Comparison of ENCODE assay signal across 7 mouse cellular contexts in genomic region chr10:80348244-80348781, GRCm38 (mm10). TPM values are rescaled to one million over a fixed set of nuclear protein-coding genes. Genes with fewer than 3 reads are reported as not detected.
DNase-seq lines count a peak whose midpoint lies in the region; ATAC-seq and TF ChIP-seq lines count a peak whose summit lies in the region.

Adamtsl5 (minus strand) TSS chr10:80348412.

- peaks cover 0 to 23% of the 10 kb centered on the region in 2 experiments; a peak in 2 of 4 replicates for H3K36me3 ChIP-seq in MEL (ENCODE audit: control insufficient read depth in 1 of 2, insufficient read depth in 2 of 2, low read length in 2 of 2)
- H3K36me3 ChIP-seq in forebrain, embryonic 13.5 days (ENCODE audit: poor library complexity, severe bottlenecking), result no peaks in the 10 kb centered on the region
- no peaks in the 10 kb centered on the region for H3K36me3 ChIP-seq in liver, embryonic 12.5 days

- 1% methylated on average over 42 of the region's 42 CpGs for WGBS in bone marrow, adult 2 months
- WGBS in forebrain, embryonic 13.5 days, result under 1% methylated on average over 34 of the region's 42 CpGs
- WGBS in liver, embryonic 12.5 days (ENCODE audit: insufficient replicate concordance), result under 1% methylated on average over 41 of the region's 42 CpGs

- H3K27me3 ChIP-seq in MEL (ENCODE audit: control insufficient read depth in 1 of 2, insufficient read depth in 2 of 2, low read length in 2 of 2), result no peaks in the 10 kb centered on the region
- peaks cover 99% of the 10 kb centered on the region for H3K27me3 ChIP-seq in forebrain, embryonic 13.5 days
- peaks cover 96% of the 10 kb centered on the region for H3K27me3 ChIP-seq in liver, embryonic 12.5 days (replicated peaks)

- no peaks in the 10 kb centered on the region; the same call in 1 of the 2 replicates for H3K79me2 ChIP-seq in MEL (ENCODE audit: control insufficient read depth, insufficient read depth, low read length, poor library complexity)

- peak within 1 kb of the TSS; percentile 66 for H3K9ac ChIP-seq in MEL (ENCODE audit: control insufficient read depth, low read depth, low read length, poor library complexity, severe bottlenecking)
- H3K9ac ChIP-seq in forebrain, embryonic 13.5 days, result 0 out of 2 replicates have a peak within 1 kb of the TSS, but pooled peaks have one; percentile 21
- H3K9ac ChIP-seq in liver, embryonic 12.5 days, result peak within 1 kb of the TSS; percentile 57

- no peaks in the 10 kb centered on the region for H3K9me3 ChIP-seq in MEL (replicated peaks; ENCODE audit: insufficient read depth, low read length)
- no peaks in the 10 kb centered on the region for H3K9me3 ChIP-seq in forebrain, embryonic 13.5 days (replicated peaks)
- H3K9me3 ChIP-seq in liver, embryonic 12.5 days (replicated peaks), result no peaks in the 10 kb centered on the region

- H3K4me3 ChIP-seq in MEL (ENCODE audit: control insufficient read depth in 1 of 2, insufficient read depth in 1 of 2, low read depth in 2 of 2, low read length in 2 of 2), result peak within 1 kb of the TSS; percentile 78 to 81
- peak within 1 kb of the TSS; percentile 20 for H3K4me3 ChIP-seq in bone marrow, adult 2 months (replicated peaks; ENCODE audit: control insufficient read depth, low read depth, low read length)
- H3K4me3 ChIP-seq in forebrain, embryonic 13.5 days, result peak within 1 kb of the TSS; percentile 18
- peak within 1 kb of the TSS; percentile 47 for H3K4me3 ChIP-seq in liver, embryonic 12.5 days

- H3K4me2 ChIP-seq in forebrain, embryonic 13.5 days, result peak within 1 kb of the TSS; percentile 41
- peak within 1 kb of the TSS; percentile 71 for H3K4me2 ChIP-seq in liver, embryonic 12.5 days

- peak; percentile 76 for TF ChIP-seq RAD21 in MEL (IDR thresholded peaks at IDR 0.05; ENCODE audit: low read depth, low read length)

- ATAC-seq in forebrain, embryonic 13.5 days, result 0 out of 2 replicates have a peak, but pooled peaks have one; percentile 11
- peak; percentile 35; the same call in 1 of the 2 replicates for ATAC-seq in liver, embryonic 12.5 days

- peaks cover 22 to 33% of the 10 kb centered on the region in 2 experiments for H3K4me1 ChIP-seq in MEL (ENCODE audit: control insufficient read depth in 1 of 2, insufficient read depth in 2 of 2, low read length in 2 of 2)
- H3K4me1 ChIP-seq in bone marrow, adult 2 months (ENCODE audit: control insufficient read depth, insufficient read depth, low read length), result peaks cover 4% of the 10 kb centered on the region; the same call in 1 of the 2 replicates
- peaks cover 15% of the 10 kb centered on the region for H3K4me1 ChIP-seq in forebrain, embryonic 13.5 days
- H3K4me1 ChIP-seq in liver, embryonic 12.5 days, result peaks cover 73% of the 10 kb centered on the region

- peak; percentile 58 to 95 (median 92); a peak in 5 of 6 replicates for TF ChIP-seq CTCF in MEL (IDR thresholded peaks at IDR 0.05 in 2 of 3, conservative IDR thresholded peaks at IDR 0.05 in 1 of 3; ENCODE audit: control insufficient read depth in 1 of 3, insufficient read depth in 1 of 3, low read depth in 2 of 3, low read length in 3 of 3, poor library complexity in 1 of 3, severe bottlenecking in 1 of 3)
- peak; percentile 78 for TF ChIP-seq CTCF in bone marrow, adult 2 months (IDR thresholded peaks at IDR 0.05; ENCODE audit: control insufficient read depth, insufficient read depth, low read length)

- peak; percentile 48 to 66; a peak in 2 of 4 replicates for TF ChIP-seq POLR2A in MEL (IDR thresholded peaks at IDR 0.05; ENCODE audit: control insufficient read depth in 1 of 2, insufficient read depth in 1 of 2, low read depth in 1 of 2, low read length in 2 of 2, poor library complexity in 1 of 2)
- TF ChIP-seq POLR2A in bone marrow, adult 2 months (IDR thresholded peaks at IDR 0.05; ENCODE audit: borderline replicate concordance, control insufficient read depth, low read depth, low read length), result no peak

- TF ChIP-seq EP300 in MEL (IDR thresholded peaks at IDR 0.05; ENCODE audit: low read depth in 1 of 2, low read length in 2 of 2), result no peak

- peak; percentile 83 for DNase-seq in MEL (ENCODE audit: low read depth, low spot score)
- DNase-seq in heart, postnatal 4 days, result peak; percentile 83
- peak; percentile 83 for DNase-seq in naive thymus-derived CD4-positive, alpha-beta T cell, adult 2 months (ENCODE audit: low read depth)
- peak; percentile 63 for DNase-seq in urinary bladder, postnatal 14 days (ENCODE audit: low spot score)

- H3K27ac ChIP-seq in MEL (ENCODE audit: control insufficient read depth, low read depth, low read length), result peak within 1 kb of the TSS; percentile 6; the same call in 1 of the 2 replicates
- no peak within 1 kb of the TSS for H3K27ac ChIP-seq in bone marrow, adult 2 months (ENCODE audit: control insufficient read depth, insufficient read depth, low read depth, low read length, poor library complexity)
- no peak within 1 kb of the TSS for H3K27ac ChIP-seq in forebrain, embryonic 13.5 days
- H3K27ac ChIP-seq in liver, embryonic 12.5 days, result no peak within 1 kb of the TSS

TF ChIP-seq in MEL, 35 proteins besides CTCF, POLR2A, EP300 and RAD21:
- no peak for TF ChIP-seq HCFC1 (IDR thresholded peaks at IDR 0.05; ENCODE audit: low read depth, low read length)
- no peak for TF ChIP-seq BHLHE40 (IDR thresholded peaks at IDR 0.05; ENCODE audit: borderline replicate concordance, low read depth, low read length)
- no peak for TF ChIP-seq ETS1 (IDR thresholded peaks at IDR 0.05; ENCODE audit: low read depth, low read length)
- peak; percentile 66 for TF ChIP-seq SMC3 (IDR thresholded peaks at IDR 0.05; ENCODE audit: low read depth, low read length)
- no peak for TF ChIP-seq UBTF (IDR thresholded peaks at IDR 0.05; ENCODE audit: borderline replicate concordance, insufficient read depth, low read depth, low read length)
- peak; percentile 44; the same call in 1 of the 2 replicates for TF ChIP-seq ZC3H11A (IDR thresholded peaks at IDR 0.05; ENCODE audit: low read depth, low read length)
- TF ChIP-seq POLR2AphosphoS5 (IDR thresholded peaks at IDR 0.05; ENCODE audit: borderline replicate concordance, low read depth, low read length), result no peak
- no peak for TF ChIP-seq CHD2 (IDR thresholded peaks at IDR 0.05; ENCODE audit: low read length)
- TF ChIP-seq MAZ (IDR thresholded peaks at IDR 0.05; ENCODE audit: low read depth, low read length), result 0 out of 2 replicates have a peak, but pooled peaks have one; percentile 45
- TF ChIP-seq CHD1 (IDR thresholded peaks at IDR 0.05; ENCODE audit: low read depth, low read length), result no peak
- no peak for TF ChIP-seq NRF1 (IDR thresholded peaks at IDR 0.05; ENCODE audit: insufficient read depth, low read depth, low read length, poor library complexity, severe bottlenecking)
- no peak for TF ChIP-seq TBP (IDR thresholded peaks at IDR 0.05; ENCODE audit: low read depth, low read length)
- 0 out of 2 replicates have a peak, but pooled peaks have one; percentile 37 for TF ChIP-seq TCF12 (IDR thresholded peaks at IDR 0.05; ENCODE audit: low read depth, low read length)
- 0 out of 2 replicates have a peak, but pooled peaks have one; percentile 29 for TF ChIP-seq MXI1 (IDR thresholded peaks at IDR 0.05; ENCODE audit: low read depth, low read length)
- TF ChIP-seq SIN3A (IDR thresholded peaks at IDR 0.05; ENCODE audit: low read length), result peak; percentile 50; the same call in 1 of the 2 replicates
- TF ChIP-seq NELFE (IDR thresholded peaks at IDR 0.05; ENCODE audit: low read depth, low read length), result no peak
- no peak for TF ChIP-seq JUND (IDR thresholded peaks at IDR 0.05; ENCODE audit: low read depth, low read length)
- TF ChIP-seq E2F4 (IDR thresholded peaks at IDR 0.05; ENCODE audit: borderline replicate concordance, low read depth, low read length), result no peak
- no peak for TF ChIP-seq POLR2AphosphoS2 (IDR thresholded peaks at IDR 0.05; ENCODE audit: low read length)
TF ChIP-seq in MEL: peak in this region for 6.

RNA-seq across cellular contexts. Expression of gene Adamtsl5, which starts in this region (rescaled TPM):
- 2.4 and 3.9 TPM in 2 replicates for total RNA-seq in MEL (2012; rRNA removed)
- 10 to 100 TPM in 1 of 2 experiments, not detected in 1; 16.5 TPM for polyA plus RNA-seq in MEL (2012; ENCODE audit: insufficient read depth in 1 of 2, insufficient read length in 2 of 2, low read depth in 1 of 2, low replicate concordance in 2 of 2, missing spikeins in 1 of 2)
- polyA plus RNA-seq in bone marrow, adult 2 months (2011; ENCODE audit: insufficient read depth, insufficient read length, low replicate concordance, missing spikeins), result 3.0 and 8.6 TPM in 2 replicates
- polyA plus RNA-seq in forebrain, embryonic 13.5 days (2015; fragmentation: Nextera tagmentation; extraction: Ambion mirVana), result 0.18 and 0.21 TPM in 2 replicates
- total RNA-seq in heart, postnatal 4 days (2021), result 10 to 100 TPM; 32.8 to 34.2 TPM
- polyA plus RNA-seq in liver, embryonic 12.5 days (2016; fragmentation: Nextera tagmentation; extraction: Ambion mirVana), result 2.4 and 2.9 TPM in 2 replicates

Comparison
In these comparisons a context has a peak if more than half of its experiments do, and no peak if none do; other contexts are left out.
1. Peak in ATAC-seq, H3K4me3 ChIP-seq, H3K9ac ChIP-seq and H3K4me2 ChIP-seq in forebrain, embryonic 13.5 days; RNA of the gene not detected or under 1 TPM.
2. H3K4me3 ChIP-seq: peak in every context shown above with its lines; median percentile 80 in MEL; 47 in liver, embryonic 12.5 days; 20 in bone marrow, adult 2 months; 18 in forebrain, embryonic 13.5 days.